Mouse (Mus musculus) naive thymus-derived CD4-positive, alpha-beta T cell, adult 2 months (primary cell): ENCODE measurements around the gene Foxn3.

Experiments
- DNase-seq: peaks from one replicate; pipeline ENCODE4 v3.0.0-alpha.2; 2011; ENCODE audit warnings: low read depth

Foxn3 gene

GRCm38 (mm10) chr12:99174979-99175621 is 388.3 kb downstream of the Foxn3 start:
- DNase-seq = no peak

GRCm38 (mm10) chr12:99172170-99172569 is 391.2 kb downstream of the Foxn3 start:
- DNase-seq = no peak

- no peak for DNase-seq
Measured at GRCm38 (mm10) chr12:99169925-99170324, 393.5 kb downstream of the Foxn3 start.

GRCm38 (mm10) chr12:99166091-99166490 is 397.3 kb downstream of the Foxn3 start:
- DNase-seq = no peak

GRCm38 (mm10) chr12:99163342-99163682 is 400.1 kb downstream of the Foxn3 start:
- DNase-seq = no peak

GRCm38 (mm10) chr12:99162639-99163341 is 400.6 kb downstream of the Foxn3 start:
- DNase-seq = no peak

- no peak for DNase-seq
Measured at GRCm38 (mm10) chr12:99162188-99162587, 401.2 kb downstream of the Foxn3 start.

GRCm38 (mm10) chr12:99160061-99160460 is 403.3 kb downstream of the Foxn3 start:
- DNase-seq = no peak

- DNase-seq = no peak
Measured at GRCm38 (mm10) chr12:99155904-99156303, 407.5 kb downstream of the Foxn3 start.

- no peak for DNase-seq
Measured at GRCm38 (mm10) chr12:99154230-99154629, 409.2 kb downstream of the Foxn3 start.

- DNase-seq = no peak
Measured at GRCm38 (mm10) chr12:99153664-99154063, 409.7 kb downstream of the Foxn3 start.

GRCm38 (mm10) chr12:99150126-99150525 is 413.3 kb downstream of the Foxn3 start:
- DNase-seq = peak; percentile 62

GRCm38 (mm10) chr12:99149193-99149592 is 414.2 kb downstream of the Foxn3 start:
- DNase-seq = no peak
